Comparison of ENCODE assay signal across 9 mouse cellular contexts in the genomic region with DNA sequence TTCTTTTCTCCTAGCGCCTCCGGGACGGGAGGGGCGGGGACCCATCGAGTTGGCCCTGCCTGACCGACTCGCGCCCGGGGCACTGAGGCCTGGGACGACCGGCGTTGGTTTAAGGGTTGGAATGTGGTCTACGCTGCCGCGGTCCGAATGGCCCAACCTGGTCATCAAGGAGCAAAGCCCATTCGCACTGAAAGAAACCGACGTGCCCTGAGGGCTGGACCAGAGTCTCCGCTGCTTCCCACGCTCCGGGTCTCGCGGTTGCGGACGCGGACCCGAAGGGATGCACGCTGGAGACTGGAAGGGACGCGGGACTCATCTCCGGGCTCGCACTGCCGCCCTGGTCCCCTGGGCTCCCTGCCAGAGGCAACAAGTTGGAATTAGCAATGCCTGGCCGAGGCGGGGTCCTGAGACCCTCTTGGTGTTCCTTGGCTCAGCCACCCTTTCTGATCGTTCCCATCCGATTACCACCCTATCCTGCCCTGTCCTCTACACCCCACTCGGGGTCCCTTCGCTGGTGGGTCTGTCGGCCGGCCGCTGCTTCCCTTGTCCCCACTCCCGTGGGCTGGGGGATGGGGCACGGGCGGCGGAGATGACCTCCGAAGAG. TPM values are rescaled to one million over a fixed set of nuclear protein-coding genes. Genes with fewer than 3 reads are reported as not detected.
DNase-seq lines count a peak whose midpoint lies in the region; ATAC-seq and TF ChIP-seq lines count a peak whose summit lies in the region.
"Had no signal": no experiment of that assay in that cellular context is flagged by ENCODE, and none has a peak within 500 bp of the region (broad histone marks: within the 10 kb centered on the region; RNA-seq: fewer than 3 reads in every experiment).

No protein-coding gene starts in this region.

- intact Hi-C loops in left cerebral cortex, postnatal 14 days (cut with DNase I): no loop called here

- H3K4me2 ChIP-seq in kidney, embryonic 16.5 days (replicated peaks; ENCODE audit: low read depth, low read length): peak overlapping the region; percentile 36
- peak overlapping the region; percentile 33 for H3K4me2 ChIP-seq in embryonic facial prominence, embryonic 11.5 days (ENCODE audit: low read depth, low read length)
- peak overlapping the region; percentile 25 for H3K4me2 ChIP-seq in hindbrain, postnatal 0 days (ENCODE audit: low read depth, low read length)
- H3K4me2 ChIP-seq in neural tube, embryonic 12.5 days (replicated peaks): peak overlapping the region; percentile 53

- no peak overlapping the region for H3K9ac ChIP-seq in kidney, embryonic 16.5 days (replicated peaks; ENCODE audit: low read length)
- 0 out of 2 replicates have a peak overlapping the region, but pooled peaks have one; percentile 18 for H3K9ac ChIP-seq in embryonic facial prominence, embryonic 11.5 days (replicated peaks; ENCODE audit: low read length)
- no peak overlapping the region for H3K9ac ChIP-seq in hindbrain, postnatal 0 days (replicated peaks; ENCODE audit: low read length)
- peak overlapping the region; percentile 39 for H3K9ac ChIP-seq in neural tube, embryonic 12.5 days

- H3K27me3 ChIP-seq in kidney, embryonic 16.5 days (ENCODE audit: insufficient read depth, low read length): peaks cover 99% of the 10 kb centered on the region
- peaks cover 67% of the 10 kb centered on the region for H3K27me3 ChIP-seq in embryonic facial prominence, embryonic 11.5 days (ENCODE audit: control insufficient read depth, insufficient read depth, low read length)
- H3K27me3 ChIP-seq in hindbrain, postnatal 0 days (ENCODE audit: insufficient read depth, low read length): peaks cover 79% of the 10 kb centered on the region
- peaks cover 96% of the 10 kb centered on the region for H3K27me3 ChIP-seq in neural tube, embryonic 12.5 days (replicated peaks)

- no peaks in the 10 kb centered on the region for H3K36me3 ChIP-seq in kidney, embryonic 16.5 days (ENCODE audit: insufficient read depth, low read length)
- no peaks in the 10 kb centered on the region for H3K36me3 ChIP-seq in embryonic facial prominence, embryonic 11.5 days (replicated peaks; ENCODE audit: control insufficient read depth, insufficient read depth, low read depth, low read length)
- H3K36me3 ChIP-seq in hindbrain, postnatal 0 days (ENCODE audit: insufficient read depth, low read length): no peaks in the 10 kb centered on the region
- H3K36me3 ChIP-seq in neural tube, embryonic 12.5 days: no peaks in the 10 kb centered on the region

- no peaks in the 10 kb centered on the region for H3K9me3 ChIP-seq in kidney, embryonic 16.5 days (ENCODE audit: low read length)
- no peaks in the 10 kb centered on the region for H3K9me3 ChIP-seq in embryonic facial prominence, embryonic 11.5 days (replicated peaks; ENCODE audit: control insufficient read depth, low read length)
- H3K9me3 ChIP-seq in hindbrain, postnatal 0 days (ENCODE audit: low read length): no peaks in the 10 kb centered on the region
- H3K9me3 ChIP-seq in neural tube, embryonic 12.5 days: no peaks in the 10 kb centered on the region

- DNase-seq in kidney, postnatal 14 days: no peak
- peak; percentile 42 for DNase-seq in embryonic facial prominence, embryonic 11.5 days (ENCODE audit: low spot score)
- DNase-seq in hindbrain, postnatal 0 days (ENCODE audit: low spot score): peak; percentile 30
- no peak for DNase-seq in thymus, postnatal 36 days
- no peak for DNase-seq in left cerebral cortex, postnatal 14 days (ENCODE audit: low spot score in 2 of 2)
- DNase-seq in thymus, adult 18-20 months: no peak
- DNase-seq: cerebellum, adult 9-11 months had no signal

- no peak overlapping the region for H3K27ac ChIP-seq in kidney, embryonic 16.5 days (ENCODE audit: low read length)
- no peak overlapping the region for H3K27ac ChIP-seq in embryonic facial prominence, embryonic 11.5 days (replicated peaks; ENCODE audit: low read depth, low read length)
- H3K27ac ChIP-seq in hindbrain, postnatal 0 days: no peak overlapping the region
- peak overlapping the region; percentile 3 for H3K27ac ChIP-seq in neural tube, embryonic 12.5 days

- no peak for TF ChIP-seq CTCF in hindbrain, postnatal 0 days (IDR thresholded peaks at IDR 0.05; ENCODE audit: low read depth)

- no peak for ATAC-seq in kidney, embryonic 16.5 days (ENCODE audit: low FRiP score, low TSS enrichment)
- ATAC-seq in embryonic facial prominence, embryonic 11.5 days (replicated peaks; ENCODE audit: insufficient number of reproducible peaks, low FRiP score, low TSS enrichment, low read depth): no peak
- ATAC-seq in hindbrain, postnatal 0 days: 0 out of 2 replicates have a peak, but pooled peaks have one; percentile 6
- ATAC-seq in neural tube, embryonic 12.5 days (ENCODE audit: low FRiP score, low read depth): peak; percentile 30

- H3K4me3 ChIP-seq in kidney, embryonic 16.5 days (ENCODE audit: low read length): peak overlapping the region; percentile 27
- H3K4me3 ChIP-seq in embryonic facial prominence, embryonic 11.5 days (ENCODE audit: low read depth, low read length): peak overlapping the region; percentile 22
- peak overlapping the region; percentile 16 for H3K4me3 ChIP-seq in hindbrain, postnatal 0 days (ENCODE audit: low read length)
- H3K4me3 ChIP-seq in neural tube, embryonic 12.5 days: peak overlapping the region; percentile 34

- under 1% methylated on average over 48 of the region's 48 CpGs for WGBS in kidney, embryonic 16.5 days
- WGBS in embryonic facial prominence, embryonic 11.5 days: under 1% methylated on average over 45 of the region's 48 CpGs
- 1% methylated on average over 47 of the region's 48 CpGs for WGBS in hindbrain, postnatal 0 days
- WGBS in neural tube, embryonic 12.5 days: under 1% methylated on average over 48 of the region's 48 CpGs

- H3K4me1 ChIP-seq in kidney, embryonic 16.5 days (ENCODE audit: insufficient read depth, low read length): peaks cover 35% of the 10 kb centered on the region
- H3K4me1 ChIP-seq in embryonic facial prominence, embryonic 11.5 days (ENCODE audit: control insufficient read depth, insufficient read depth, low read length): peaks cover 10% of the 10 kb centered on the region
- H3K4me1 ChIP-seq in hindbrain, postnatal 0 days (ENCODE audit: insufficient read depth, low read length): peaks cover 9% of the 10 kb centered on the region
- H3K4me1 ChIP-seq in neural tube, embryonic 12.5 days: peaks cover 60% of the 10 kb centered on the region

RNA-seq across cellular contexts. Expression of gene Prdm12, which starts 3.6 kb away (rescaled TPM):
- not detected in 2 replicates for polyA plus RNA-seq in kidney, embryonic 16.5 days (2015; fragmentation: Nextera tagmentation; extraction: Ambion mirVana)
- polyA plus RNA-seq in embryonic facial prominence, embryonic 11.5 days (2014; fragmentation: Nextera tagmentation; extraction: Ambion mirVana): 4.5 and 6.2 TPM in 2 replicates
- total RNA-seq in hindbrain, postnatal 0 days (2014; rRNA removed): not detected in 2 replicates
- 0.16 and 0.24 TPM in 2 replicates for polyA plus RNA-seq in hindbrain, postnatal 0 days (2015; fragmentation: Nextera tagmentation; extraction: Ambion mirVana)
- polyA plus RNA-seq in neural tube, embryonic 12.5 days (2016; fragmentation: Nextera tagmentation; extraction: Ambion mirVana): 37.3 and 54.2 TPM in 2 replicates
- under 1 TPM; 0.13 to 0.66 TPM for total RNA-seq in left cerebral cortex, postnatal 14 days (2021)

RNA-seq across cellular contexts. Expression of gene Exosc2, which starts 34.3 kb away (rescaled TPM):
- 75.1 and 79.7 TPM in 2 replicates for polyA plus RNA-seq in kidney, embryonic 16.5 days (2015; fragmentation: Nextera tagmentation; extraction: Ambion mirVana)
- polyA plus RNA-seq in embryonic facial prominence, embryonic 11.5 days (2014; fragmentation: Nextera tagmentation; extraction: Ambion mirVana): 77.3 and 82.1 TPM in 2 replicates
- total RNA-seq in hindbrain, postnatal 0 days (2014; rRNA removed): 17.2 and 31.1 TPM in 2 replicates
- 35.6 and 36.5 TPM in 2 replicates for polyA plus RNA-seq in hindbrain, postnatal 0 days (2015; fragmentation: Nextera tagmentation; extraction: Ambion mirVana)
- polyA plus RNA-seq in neural tube, embryonic 12.5 days (2016; fragmentation: Nextera tagmentation; extraction: Ambion mirVana): 50.5 and 51.3 TPM in 2 replicates
- total RNA-seq in left cerebral cortex, postnatal 14 days (2021): 10 to 100 TPM; 21.4 to 24.5 TPM

RNA-seq across cellular contexts. Expression of gene Abl1, which starts 51.9 kb away (rescaled TPM):
- polyA plus RNA-seq in kidney, embryonic 16.5 days (2015; fragmentation: Nextera tagmentation; extraction: Ambion mirVana): 43.7 and 48.0 TPM in 2 replicates
- polyA plus RNA-seq in embryonic facial prominence, embryonic 11.5 days (2014; fragmentation: Nextera tagmentation; extraction: Ambion mirVana): 39.5 and 41.2 TPM in 2 replicates
- 52.1 and 57.5 TPM in 2 replicates for total RNA-seq in hindbrain, postnatal 0 days (2014; rRNA removed)
- 11.3 and 13.1 TPM in 2 replicates for polyA plus RNA-seq in hindbrain, postnatal 0 days (2015; fragmentation: Nextera tagmentation; extraction: Ambion mirVana)
- polyA plus RNA-seq in neural tube, embryonic 12.5 days (2016; fragmentation: Nextera tagmentation; extraction: Ambion mirVana): 38.2 and 38.6 TPM in 2 replicates
- 10 to 100 TPM; 37.4 to 39.6 TPM for total RNA-seq in left cerebral cortex, postnatal 14 days (2021)

Comparison
In these comparisons a context has a peak if more than half of its experiments do, and no peak if none do; other contexts are left out.
1. ATAC-seq: peak in hindbrain, postnatal 0 days (single experiment) and neural tube, embryonic 12.5 days (single experiment); none in kidney, embryonic 16.5 days (single experiment) and embryonic facial prominence, embryonic 11.5 days (single experiment).
2. H3K9ac ChIP-seq: peak in embryonic facial prominence, embryonic 11.5 days (single experiment) and neural tube, embryonic 12.5 days (single experiment); none in kidney, embryonic 16.5 days (single experiment) and hindbrain, postnatal 0 days (single experiment).
3. DNase-seq: peak in embryonic facial prominence, embryonic 11.5 days (single experiment) and hindbrain, postnatal 0 days (single experiment); none in kidney, postnatal 14 days (single experiment), thymus, postnatal 36 days (0 of 2), left cerebral cortex, postnatal 14 days (0 of 2) and thymus, adult 18-20 months (0 of 2).
4. Peak in every context shown above with its lines, with median percentiles within 50 percentile points of each other: H3K4me2 ChIP-seq and H3K4me3 ChIP-seq.